Mouse (Mus musculus) liver, postnatal 0 days (tissue): Measurements from ENCODE around the gene Btg4.
A peak's percentile ranks its signal among the peaks of the same experiment; 100 is the strongest.

Source experiments
- CTCF ChIP-seq: sonication (generic); IDR thresholded peaks from 2 replicates; pipeline ENCODE4 v1.5.1; 2016; ENCODE audit warnings: antibody characterized with exemption, low read depth
- EP300 ChIP-seq: IDR thresholded peaks from 2 replicates; pipeline ENCODE4 v1.6.1; 2016; ENCODE audit warnings: antibody characterized with exemption, low read depth, mild to moderate bottlenecking

- peak; percentile 21; the same call in 1 of the 2 replicates for TF ChIP-seq CTCF
- no peak for TF ChIP-seq EP300
Measured at GRCm38 (mm10) chr9:51163989-51164388, 103.3 kb downstream of the Btg4 start.
